Mouse (Mus musculus) midbrain, embryonic 11.5 days (tissue): ENCODE data around the gene Ctcf. TPM values are rescaled to one million over a fixed set of nuclear protein-coding genes. Genes with fewer than 3 reads are reported as not detected.

Experiments used
- ATAC-seq: fragments of 200-750 bp; cut with Nextera tagmentation; 2 replicates; pipeline ENCODE4 v1.8.0; 2017; ENCODE audit warnings: moderate TSS enrichment, moderate library complexity; ENCODE audit not compliant: low FRiP score
- DNase-seq: peaks from one replicate; pipeline ENCODE4 v3.0.0; 2015; ENCODE audit warnings: low spot score; ENCODE audit errors: missing footprints
- H3K27ac ChIP-seq: fragments of 300-500 bp; sonication (generic); 2 replicates; pipeline ENCODE4 v1.5.1; 2014; ENCODE audit warnings: low read depth, low read length
- H3K27me3 ChIP-seq: fragments of 300-500 bp; sonication (generic); 2 replicates; pipeline ENCODE4 v1.6.1; 2014; ENCODE audit warnings: mild to moderate bottlenecking, low read length, moderate library complexity, mixed read lengths; ENCODE audit not compliant: control insufficient read depth, insufficient read depth
- H3K36me3 ChIP-seq: fragments of 300-500 bp; sonication (generic); 2 replicates; pipeline ENCODE4 v1.6.1; 2014; ENCODE audit warnings: mild to moderate bottlenecking, low read length, moderate library complexity, mixed read lengths; ENCODE audit not compliant: control insufficient read depth, insufficient read depth
- H3K4me1 ChIP-seq: fragments of 300-500 bp; sonication (generic); 2 replicates; pipeline ENCODE4 v1.6.1; 2014; ENCODE audit warnings: low read length; ENCODE audit not compliant: control insufficient read depth, insufficient read depth
- H3K4me2 ChIP-seq: fragments of 300-500 bp; sonication (generic); 2 replicates; pipeline ENCODE4 v1.6.1; 2014; ENCODE audit warnings: mild to moderate bottlenecking, moderate library complexity
- H3K4me3 ChIP-seq: fragments of 300-500 bp; sonication (generic); 2 replicates; pipeline ENCODE4 v1.5.1; 2014; ENCODE audit warnings: low read depth, low read length
- H3K9ac ChIP-seq: fragments of 300-500 bp; sonication (generic); 2 replicates; pipeline ENCODE4 v1.6.1; 2014; ENCODE audit warnings: low read length
- H3K9me3 ChIP-seq: fragments of 300-500 bp; sonication (generic); 2 replicates; pipeline ENCODE4 v1.6.1; 2016; ENCODE audit warnings: low read length; ENCODE audit not compliant: control insufficient read depth
- WGBS: fragments of 180-500 bp; shearing (Covaris S2); extraction: QIAGEN DNeasy Blood & Tissue Kit; methylation state at CpG from one replicate; pipeline ENCODE4 v1.1.7; 2014; 5-methylcytosine and 5-hydroxymethylcytosine counted together
- polyA plus RNA-seq: library from polyadenylated mRNA; unstranded; fragments of >200 nt; fragmentation: Nextera tagmentation; extraction: Ambion mirVana; gene quantifications from 2 replicates; pipeline ENCODE4 v1.2.1, GENCODE M21; 2014

Ctcf gene
- polyA plus RNA-seq, 1 experiment from 2014 or later = 112 TPM

GRCm38 (mm10) chr8:105708675-105709074 lies 72.3 kb downstream of the Ctcf start:
- Histone ChIP-seq H3K4me1 (peaks cover 14% of the 10 kb centered on the region), H3K27ac (no peak overlapping the region), H3K9ac (no peak overlapping the region), H3K27me3 (no peaks in the 10 kb centered on the region), H3K36me3 (peaks cover 3% of the 10 kb centered on the region; the same call in 1 of the 2 replicates), H3K4me2 (no peak overlapping the region), H3K9me3 (no peaks in the 10 kb centered on the region), H3K4me3 (no peak overlapping the region)
- ATAC-seq (no peak), DNase-seq (no peak)
- WGBS = 93% methylated on average over 8 of the region's 8 CpGs

DNA sequence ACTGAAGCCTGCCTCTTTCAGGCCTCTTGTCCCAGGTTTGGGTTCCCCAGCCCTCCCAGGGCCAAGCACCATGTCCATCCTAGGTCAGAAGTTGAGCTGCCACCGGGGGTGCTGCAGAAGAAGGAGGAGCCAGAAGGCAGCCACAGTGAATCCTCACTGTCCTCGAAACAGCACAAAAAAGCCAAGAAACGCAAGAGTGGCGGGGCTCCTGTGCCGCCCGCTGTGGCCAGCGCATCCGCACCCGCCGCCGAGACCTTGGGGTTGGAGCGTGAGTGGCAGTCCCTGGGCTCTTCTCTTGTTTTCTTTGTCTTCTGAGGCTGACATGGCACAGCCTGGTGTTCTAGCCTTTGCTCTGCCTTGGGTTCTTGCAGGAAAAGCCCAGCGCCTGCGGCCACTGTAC lies 72.9 kb downstream of the Ctcf start:
- H3K4me1 ChIP-seq = peaks cover 14% of the 10 kb centered on the region
- H3K4me2 ChIP-seq = no peak overlapping the region
- no peak for ATAC-seq
- WGBS = 70% methylated on average over 14 of the region's 14 CpGs
- no peak overlapping the region for H3K9ac ChIP-seq
- no peak overlapping the region for H3K27ac ChIP-seq
- no peaks in the 10 kb centered on the region for H3K9me3 ChIP-seq
- no peaks in the 10 kb centered on the region for H3K27me3 ChIP-seq
- no peak overlapping the region for H3K4me3 ChIP-seq
- H3K36me3 ChIP-seq = no peaks in the 10 kb centered on the region
- DNase-seq = no peak

- Histone ChIP-seq H3K36me3 (0 out of 2 replicates have a peak, but pooled peaks cover 3% of the 10 kb centered on the region), H3K27me3 (no peaks in the 10 kb centered on the region), H3K4me1 (peaks cover 2% of the 10 kb centered on the region), H3K4me3 (no peak overlapping the region), H3K9me3 (no peaks in the 10 kb centered on the region), H3K4me2 (no peak overlapping the region), H3K9ac (no peak overlapping the region), H3K27ac (no peak overlapping the region)
- DNase-seq = peak; percentile 72
- WGBS = 85% methylated on average over 3 of the region's 3 CpGs
- ATAC-seq = no peak
Measured at GRCm38 (mm10) chr8:105712286-105712685, 75.9 kb downstream of the Ctcf start.

DNA sequence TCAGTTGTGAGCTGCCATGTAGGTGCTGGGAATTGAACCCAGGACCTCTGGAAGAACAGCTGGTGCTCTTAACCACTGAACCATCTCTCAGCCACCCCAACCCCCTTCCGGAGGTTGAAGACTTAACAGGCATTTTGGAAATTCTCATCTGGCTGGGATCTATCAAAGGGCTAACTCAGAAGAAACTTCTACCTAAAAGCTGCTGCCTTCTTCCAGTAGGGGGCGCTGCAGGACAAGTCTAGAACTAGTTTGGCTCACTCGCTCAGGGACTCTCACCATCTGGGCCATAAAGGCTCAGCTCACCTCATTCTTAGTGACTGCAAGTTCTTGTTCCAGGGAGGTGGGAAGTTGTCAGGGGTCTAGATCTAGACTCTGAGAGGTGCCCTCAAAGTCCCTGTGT lies 77.8 kb downstream of the Ctcf start:
- H3K9ac ChIP-seq = no peak overlapping the region
- WGBS = 12% methylated on average over 3 of the region's 3 CpGs
- no peak overlapping the region for H3K27ac ChIP-seq
- H3K4me3 ChIP-seq = no peak overlapping the region
- peak; percentile 98 for DNase-seq
- no peaks in the 10 kb centered on the region for H3K9me3 ChIP-seq
- no peak overlapping the region for H3K4me2 ChIP-seq
- H3K36me3 ChIP-seq = 0 out of 2 replicates have a peak, but pooled peaks cover 3% of the 10 kb centered on the region
- H3K27me3 ChIP-seq = no peaks in the 10 kb centered on the region
- no peaks in the 10 kb centered on the region for H3K4me1 ChIP-seq
- peak; percentile 45 for ATAC-seq

GRCm38 (mm10) chr8:105715042-105715441 lies 78.7 kb downstream of the Ctcf start:
- DNase-seq = no peak
- H3K36me3 ChIP-seq = 0 out of 2 replicates have a peak, but pooled peaks cover 3% of the 10 kb centered on the region
- ATAC-seq = no peak
- H3K4me2 ChIP-seq = no peak overlapping the region
- no peak overlapping the region for H3K9ac ChIP-seq
- no peak overlapping the region for H3K4me3 ChIP-seq
- no peaks in the 10 kb centered on the region for H3K9me3 ChIP-seq
- H3K4me1 ChIP-seq = no peaks in the 10 kb centered on the region
- WGBS = 92% methylated on average over 6 of the region's 6 CpGs
- H3K27me3 ChIP-seq = no peaks in the 10 kb centered on the region
- H3K27ac ChIP-seq = no peak overlapping the region

DNA sequence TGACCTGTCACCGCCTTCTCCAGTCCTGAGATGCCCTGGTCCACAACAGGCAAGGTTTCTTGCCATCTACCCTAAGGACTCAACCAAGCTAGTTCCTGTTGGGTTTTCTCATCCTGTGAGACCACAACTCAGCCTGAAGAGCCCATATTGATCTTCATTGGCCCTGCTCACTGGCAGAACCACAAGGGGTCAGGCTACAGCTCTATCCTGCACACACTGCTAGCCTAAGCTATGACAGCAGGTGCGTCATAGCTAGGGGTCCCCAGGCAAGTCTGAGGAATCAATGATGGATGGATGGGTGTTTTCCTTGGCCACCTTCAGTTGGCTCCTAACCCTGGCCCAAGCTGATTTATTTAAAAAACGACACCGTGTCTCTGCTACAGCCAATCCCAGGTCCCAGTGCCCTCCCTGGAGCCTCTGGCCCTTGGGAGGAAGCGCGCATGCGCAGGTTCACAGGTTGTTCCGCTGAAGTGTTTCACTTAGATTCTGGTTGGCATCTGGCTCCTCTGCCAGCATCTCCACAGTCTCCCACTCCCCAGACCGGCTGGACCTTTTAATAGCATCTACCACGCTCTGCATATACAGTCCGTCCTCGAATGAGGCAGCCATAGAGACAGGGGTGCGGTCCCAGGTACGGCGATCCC lies 80.1 kb downstream of the Ctcf start:
- no peaks in the 10 kb centered on the region for H3K27me3 ChIP-seq

DNA sequence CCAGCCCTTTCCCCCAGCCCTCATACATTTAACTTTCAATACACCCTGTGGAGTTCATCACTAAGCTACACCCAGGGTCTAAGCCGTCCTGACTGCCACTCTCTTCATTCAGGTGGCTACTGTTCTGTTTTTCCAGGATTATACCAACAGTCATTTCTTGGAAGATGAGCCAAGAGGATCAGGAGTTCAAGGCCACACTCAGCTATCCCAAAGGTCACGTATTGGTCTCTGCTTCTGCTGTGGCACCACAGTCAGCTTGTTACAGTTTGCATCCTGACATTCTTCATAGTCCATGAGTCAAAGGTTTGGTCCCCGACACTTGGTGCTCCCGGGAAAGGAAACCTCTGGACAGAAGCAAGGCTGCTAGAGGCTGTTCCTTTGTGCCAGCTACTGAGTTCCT lies 83.3 kb downstream of the Ctcf start:
- no peaks in the 10 kb centered on the region for H3K4me1 ChIP-seq
- no peak overlapping the region for H3K27ac ChIP-seq
- ATAC-seq (no peak), DNase-seq (no peak)
- no peaks in the 10 kb centered on the region for H3K27me3 ChIP-seq
- no peaks in the 10 kb centered on the region for H3K9me3 ChIP-seq
- no peak overlapping the region for H3K9ac ChIP-seq
- 88% methylated on average over 4 of the region's 4 CpGs for WGBS
- H3K4me2 ChIP-seq = no peak overlapping the region
- H3K36me3 ChIP-seq = peaks cover 3% of the 10 kb centered on the region; the same call in 1 of the 2 replicates
- no peak overlapping the region for H3K4me3 ChIP-seq

More for the DNA sequence above, 80.1 kb downstream of the Ctcf start:
- no peak overlapping the region for H3K4me2 ChIP-seq
- WGBS = 91% methylated on average over 15 of the region's 15 CpGs
- no peak for ATAC-seq
- no peaks in the 10 kb centered on the region for H3K9me3 ChIP-seq
- H3K4me1 ChIP-seq = no peaks in the 10 kb centered on the region
- DNase-seq = peak; percentile 21
- no peak overlapping the region for H3K27ac ChIP-seq
- 0 out of 2 replicates have a peak, but pooled peaks cover 3% of the 10 kb centered on the region for H3K36me3 ChIP-seq
- no peak overlapping the region for H3K4me3 ChIP-seq
- no peak overlapping the region for H3K9ac ChIP-seq

DNA sequence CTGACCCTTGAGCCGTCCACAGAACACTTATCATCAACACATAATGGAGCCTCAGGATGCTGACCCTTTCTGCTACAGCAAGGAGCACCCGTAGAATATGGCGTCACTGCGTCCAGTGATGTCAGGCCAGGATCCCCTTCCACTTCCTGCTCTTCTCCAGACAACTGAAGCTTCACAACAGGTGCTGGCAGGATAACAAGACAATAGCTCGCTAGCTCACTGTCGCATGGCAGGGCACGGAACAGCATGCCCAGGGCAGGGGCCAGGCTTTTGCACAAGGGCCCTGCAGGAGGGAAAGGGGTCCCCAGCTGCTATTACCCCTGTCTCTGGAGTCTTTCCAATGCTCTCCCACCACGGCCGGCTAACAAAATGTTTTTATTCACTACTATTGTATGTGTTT lies 86.5 kb downstream of the Ctcf start:
- H3K9me3 ChIP-seq = no peaks in the 10 kb centered on the region
- H3K4me2 ChIP-seq = no peak overlapping the region
- no peak for DNase-seq
- no peaks in the 10 kb centered on the region for H3K27me3 ChIP-seq
- H3K9ac ChIP-seq = no peak overlapping the region
- no peak for ATAC-seq
- H3K27ac ChIP-seq = no peak overlapping the region
- peaks cover 3% of the 10 kb centered on the region; the same call in 1 of the 2 replicates for H3K36me3 ChIP-seq
- no peak overlapping the region for H3K4me3 ChIP-seq
- H3K4me1 ChIP-seq = no peaks in the 10 kb centered on the region
- WGBS = 88% methylated on average over 9 of the region's 9 CpGs

- Histone ChIP-seq H3K4me2 (no peak overlapping the region), H3K9me3 (no peaks in the 10 kb centered on the region), H3K4me1 (no peaks in the 10 kb centered on the region), H3K4me3 (no peak overlapping the region), H3K9ac (no peak overlapping the region), H3K27ac (no peak overlapping the region), H3K36me3 (peaks cover 3% of the 10 kb centered on the region; the same call in 1 of the 2 replicates), H3K27me3 (no peaks in the 10 kb centered on the region)
- WGBS = 87% methylated on average over 5 of the region's 5 CpGs
- ATAC-seq (no peak), DNase-seq (no peak)
Measured at GRCm38 (mm10) chr8:105725726-105726125, 89.4 kb downstream of the Ctcf start.
